9 mouse cellular contexts compared by ENCODE assay signal in genomic region chr2:73596786-73597185, GRCm38 (mm10). TPM values are rescaled to one million over a fixed set of nuclear protein-coding genes. Genes with fewer than 3 reads are reported as not detected.
DNase-seq lines count a peak whose midpoint lies in the region; ATAC-seq lines count a peak whose summit lies in the region.
"Had no signal": no experiment of that assay in that cellular context is flagged by ENCODE, and none has a peak within 500 bp of the region (broad histone marks: within the 10 kb centered on the region; RNA-seq: fewer than 3 reads in every experiment).

No protein-coding gene starts in this region.

- no peak overlapping the region for H3K27ac ChIP-seq in forebrain, embryonic 13.5 days
- H3K27ac ChIP-seq in forebrain, embryonic 12.5 days = no peak overlapping the region

- H3K4me2 ChIP-seq in forebrain, embryonic 13.5 days = 0 out of 2 replicates have a peak overlapping the region, but pooled peaks have one; percentile 7
- no peak overlapping the region for H3K4me2 ChIP-seq in forebrain, embryonic 12.5 days

- no peaks in the 10 kb centered on the region for H3K27me3 ChIP-seq in forebrain, embryonic 13.5 days
- H3K27me3 ChIP-seq in forebrain, embryonic 12.5 days = no peaks in the 10 kb centered on the region

- H3K36me3 ChIP-seq in forebrain, embryonic 13.5 days (ENCODE audit: poor library complexity, severe bottlenecking) = no peaks in the 10 kb centered on the region
- no peaks in the 10 kb centered on the region for H3K36me3 ChIP-seq in forebrain, embryonic 12.5 days (replicated peaks)

- 36% methylated on average over 9 of the region's 9 CpGs for WGBS in forebrain, embryonic 13.5 days
- WGBS in forebrain, embryonic 12.5 days = 26% methylated on average over 9 of the region's 9 CpGs

- no peak for ATAC-seq in forebrain, embryonic 13.5 days
- ATAC-seq in forebrain, embryonic 12.5 days (ENCODE audit: low FRiP score) = no peak
- no peak for ATAC-seq in erythroblast, adult 5-6 weeks (replicated peaks; ENCODE audit: low FRiP score, poor library complexity, severe bottlenecking)
- ATAC-seq in activated CD4-positive, CD25-positive, alpha-beta regulatory T cell, adult 4 months = no peak

- no peak overlapping the region for H3K4me3 ChIP-seq in forebrain, embryonic 13.5 days
- no peak overlapping the region for H3K4me3 ChIP-seq in forebrain, embryonic 12.5 days (replicated peaks)
- H3K4me3 ChIP-seq: myocyte had no signal

- no peaks in the 10 kb centered on the region for H3K9me3 ChIP-seq in forebrain, embryonic 13.5 days (replicated peaks)
- no peaks in the 10 kb centered on the region for H3K9me3 ChIP-seq in forebrain, embryonic 12.5 days

- H3K4me1 ChIP-seq in forebrain, embryonic 13.5 days = 0 out of 2 replicates have a peak, but pooled peaks cover 3% of the 10 kb centered on the region
- peaks cover 4% of the 10 kb centered on the region; the same call in 1 of the 2 replicates for H3K4me1 ChIP-seq in forebrain, embryonic 12.5 days

- peak; percentile 21 for DNase-seq in thymus, postnatal 4 days
- DNase-seq in thymus, postnatal 25 days = no peak
- peak; percentile 89 to 92 for DNase-seq in left cerebral cortex, postnatal 36 days (ENCODE audit: low spot score in 2 of 2)
- DNase-seq in right cerebral cortex, postnatal 36 days (ENCODE audit: low spot score in 2 of 2) = peak; percentile 90 to 96

- H3K9ac ChIP-seq in forebrain, embryonic 13.5 days = no peak overlapping the region
- no peak overlapping the region for H3K9ac ChIP-seq in forebrain, embryonic 12.5 days

- intact Hi-C loops in left cerebral cortex, postnatal 36 days (cut with DNase I) = no loop called here

RNA-seq across cellular contexts. Expression of gene Chrna1, which starts 16.6 kb away (rescaled TPM):
- polyA plus RNA-seq in forebrain, embryonic 13.5 days (2015; fragmentation: Nextera tagmentation; extraction: Ambion mirVana) = 0.11 and 0.27 TPM in 2 replicates
- polyA plus RNA-seq in forebrain, embryonic 12.5 days (2016; fragmentation: Nextera tagmentation; extraction: Ambion mirVana) = 0.10 and 0.15 TPM in 2 replicates
- total RNA-seq in left cerebral cortex, postnatal 36 days (2021) = under 1 TPM; 0.09 to 0.10 TPM
- 0.38 and 0.84 TPM in 2 replicates for total RNA-seq in erythroblast, adult 5-6 weeks (2015; ENCODE audit: low replicate concordance)
- total RNA-seq in erythroblast, adult 5-6 weeks (2017; ENCODE audit: low replicate concordance) = 0.17 and 1.3 TPM in 2 replicates
- not detected for polyA plus RNA-seq in activated CD4-positive, CD25-positive, alpha-beta regulatory T cell, adult 4 months (2017; shearing (Covaris generic))
